Mouse (Mus musculus) kidney, postnatal 36 days (tissue): Measurements from ENCODE around the gene Atp6ap2.
"Not testable (repeated sequence)": the region's sequence is repeated elsewhere in the genome, so short reads cannot be mapped to it uniquely, and the experiment has no call there.

Experiments
- DNase-seq, 2 experiments: peaks; one replicate each; pipeline ENCODE4 v3.0.0; 2021 to 2022; ENCODE audit warnings: mixed read lengths in 2 of 2

Atp6ap2 gene

GRCm38 (mm10) chrX:12587192-12587957 lies at the start of gene Atp6ap2:
TSS of gene Atp6ap2 (plus strand) at chrX:12587801.
- peak; percentile 92 to 94 for DNase-seq

- peak in 1 of 2 experiments; percentile 15 for DNase-seq
Observed at GRCm38 (mm10) chrX:12544417-12544816, 43.2 kb upstream of the Atp6ap2 start.

- no peak for DNase-seq
Observed at GRCm38 (mm10) chrX:12557086-12557485, 30.5 kb upstream of the Atp6ap2 start.

- DNase-seq, result no peak
Observed at GRCm38 (mm10) chrX:12571407-12571806, 16.2 kb upstream of the Atp6ap2 start.

GRCm38 (mm10) chrX:12577936-12578335 lies 9.7 kb upstream of the Atp6ap2 start:
- no peak for DNase-seq

- DNase-seq, result no peak
Observed at GRCm38 (mm10) chrX:12578339-12578868, 9.2 kb upstream of the Atp6ap2 start.

GRCm38 (mm10) chrX:12583261-12583660 lies 4.3 kb upstream of the Atp6ap2 start:
- DNase-seq, result no peak

GRCm38 (mm10) chrX:12587958-12588355 lies 356 bp downstream of the Atp6ap2 start:
- no peak for DNase-seq

- DNase-seq, result no peak
Observed at GRCm38 (mm10) chrX:12591401-12591943, 3.9 kb downstream of the Atp6ap2 start.

- peak; percentile 26 to 52 for DNase-seq
Observed at GRCm38 (mm10) chrX:12592011-12592410, 4.4 kb downstream of the Atp6ap2 start.

- DNase-seq, result no peak
Observed at GRCm38 (mm10) chrX:12593824-12594223, 6.2 kb downstream of the Atp6ap2 start.

GRCm38 (mm10) chrX:12610541-12610940 lies 22.9 kb downstream of the Atp6ap2 start:
- DNase-seq, result not testable (repeated sequence)

- no peak for DNase-seq
Observed at GRCm38 (mm10) chrX:12611211-12611610, 23.6 kb downstream of the Atp6ap2 start.

- DNase-seq, result not testable (repeated sequence)
Observed at GRCm38 (mm10) chrX:12612360-12612759, 24.8 kb downstream of the Atp6ap2 start.

- DNase-seq, result no peak
Observed at GRCm38 (mm10) chrX:12625131-12625530, 37.5 kb downstream of the Atp6ap2 start.

GRCm38 (mm10) chrX:12644976-12645375 lies 57.4 kb downstream of the Atp6ap2 start:
- no peak for DNase-seq

GRCm38 (mm10) chrX:12645531-12646304 lies 58.1 kb downstream of the Atp6ap2 start:
- peak; percentile 7 to 16 for DNase-seq

GRCm38 (mm10) chrX:12651906-12652305 lies 64.3 kb downstream of the Atp6ap2 start:
- no peak for DNase-seq

- no peak for DNase-seq
Observed at GRCm38 (mm10) chrX:12653879-12654278, 66.3 kb downstream of the Atp6ap2 start.
